Mouse (Mus musculus): ENCODE results near the gene Smad6.

The Smad6 gene

GRCm38 (mm10) chr9:63912051-63912450, 109.8 kb downstream of the Smad6 start:
- no peak for DNase-seq (ENCODE audit: low spot score)

- DNase-seq (ENCODE audit: low spot score): peak; percentile 44
These were observed 112.2 kb downstream of the Smad6 start for GRCm38 (mm10) chr9:63909618-63910017.

- no peak for DNase-seq (ENCODE audit: low spot score)
These were observed 117.3 kb downstream of the Smad6 start for GRCm38 (mm10) chr9:63904543-63904942.

Data from urinary bladder, postnatal 10 days (tissue).